Mouse (Mus musculus) stomach, embryonic 16.5 days (tissue): ENCODE measurements at regions not wholly inside any gene's neighbourhood (a gene's known extent, or its start where the extent isn't known, plus 50 kb on each side); places are given as distances from the start of the nearest gene placed in this dataset.
"Not testable (repeated sequence)": the region's sequence is repeated elsewhere in the genome, so short reads cannot be mapped to it uniquely, and the experiment has no call there.

ENCODE experiments used
- ATAC-seq: fragments of 200-750 bp; cut with Nextera tagmentation; 2 replicates; pipeline ENCODE4 v1.8.0; 2017; ENCODE audit warnings: moderate number of reproducible peaks, moderate TSS enrichment; ENCODE audit not compliant: insufficient read depth, low FRiP score
- H3K27ac ChIP-seq: fragments of 300-500 bp; sonication (generic); 2 replicates; pipeline ENCODE4 v1.5.1; 2014; ENCODE audit warnings: low read length
- H3K27me3 ChIP-seq: fragments of 300-500 bp; sonication (generic); 2 replicates; pipeline ENCODE4 v1.6.1; 2014; ENCODE audit warnings: low read length, control low read depth, mixed read lengths; ENCODE audit not compliant: control insufficient read depth, insufficient read depth
- H3K36me3 ChIP-seq: fragments of 300-500 bp; sonication (generic); 2 replicates; pipeline ENCODE4 v1.6.1; 2014; ENCODE audit warnings: low read length; ENCODE audit not compliant: control insufficient read depth, insufficient read depth
- H3K4me1 ChIP-seq: fragments of 300-500 bp; sonication (generic); 2 replicates; pipeline ENCODE4 v1.6.1; 2014; ENCODE audit warnings: low read length, control low read depth, mixed read lengths; ENCODE audit not compliant: control insufficient read depth, insufficient read depth
- H3K4me2 ChIP-seq: fragments of 300-500 bp; sonication (generic); 2 replicates; pipeline ENCODE4 v1.6.1; 2014; ENCODE audit warnings: low read depth, low read length, mixed read lengths
- H3K4me3 ChIP-seq: fragments of 300-500 bp; sonication (generic); replicated peaks from 2 replicates; pipeline ENCODE4 v1.5.1; 2014; ENCODE audit warnings: mild to moderate bottlenecking, low read length
- H3K9ac ChIP-seq: fragments of 300-500 bp; sonication (generic); 2 replicates; pipeline ENCODE4 v1.6.1; 2014; ENCODE audit warnings: low read length
- H3K9me3 ChIP-seq: fragments of 300-500 bp; sonication (generic); replicated peaks from 2 replicates; pipeline ENCODE4 v1.6.1; 2016; ENCODE audit warnings: low read length, control low read depth; ENCODE audit not compliant: control insufficient read depth
- WGBS: fragments of 180-500 bp; shearing (Covaris S2); extraction: QIAGEN DNeasy Blood & Tissue Kit; methylation state at CpG from one replicate; pipeline ENCODE4 v1.1.7; 2014; 5-methylcytosine and 5-hydroxymethylcytosine counted together

DNA sequence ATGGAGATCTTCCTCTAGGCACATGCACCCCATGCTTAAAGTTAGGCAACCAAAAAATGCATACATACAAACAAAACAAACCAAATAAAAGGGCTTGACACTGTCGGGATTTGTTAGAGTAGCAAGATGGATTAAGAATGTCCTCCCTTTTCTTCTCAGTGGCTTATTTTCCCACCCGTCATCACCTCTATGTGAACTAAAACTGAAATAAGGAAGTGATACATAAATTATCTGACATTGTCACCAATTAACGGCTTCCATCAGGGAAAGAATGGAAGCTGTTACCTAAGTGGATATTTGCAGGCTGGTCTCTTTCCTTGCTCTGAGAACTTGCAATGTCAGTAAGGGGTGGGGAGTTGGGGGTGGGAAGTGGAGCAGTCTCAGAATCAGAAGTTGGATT is 541.5 kb downstream of the Diaph3 start:
- Histone ChIP-seq H3K9ac (no peak overlapping the region), H3K9me3 (no peaks in the 10 kb centered on the region), H3K36me3 (no peaks in the 10 kb centered on the region), H3K27me3 (no peaks in the 10 kb centered on the region), H3K4me1 (no peaks in the 10 kb centered on the region), H3K27ac (no peak overlapping the region), H3K4me2 (no peak overlapping the region), H3K4me3 (no peak overlapping the region)
- 60% methylated on average over 3 of the region's 3 CpGs for WGBS
- ATAC-seq: no peak

DNA sequence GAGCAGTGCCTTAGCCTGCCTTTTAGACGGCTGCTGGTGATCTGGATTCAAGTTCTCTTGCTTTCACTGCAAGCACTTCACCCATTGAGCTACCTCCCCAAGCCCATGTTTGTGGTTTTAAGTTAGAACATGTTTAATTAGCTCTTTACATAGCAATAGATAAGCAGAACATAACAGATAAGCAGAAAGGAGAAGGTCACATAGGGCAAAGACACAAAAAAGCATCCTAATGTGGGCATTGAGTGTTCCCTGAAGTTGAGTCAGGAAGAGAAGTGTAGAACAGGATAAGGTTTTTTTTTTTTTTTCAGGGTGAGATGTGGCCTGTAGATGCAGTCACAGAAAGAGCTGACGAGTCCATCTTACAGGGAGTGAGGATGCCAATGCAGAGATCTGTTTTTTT is 552.5 kb downstream of the Diaph3 start:
- no peaks in the 10 kb centered on the region for H3K36me3 ChIP-seq
- no peaks in the 10 kb centered on the region for H3K27me3 ChIP-seq
- H3K9me3 ChIP-seq: no peaks in the 10 kb centered on the region
- no peak for ATAC-seq
- H3K4me2 ChIP-seq: no peak overlapping the region
- H3K9ac ChIP-seq: no peak overlapping the region
- WGBS: 77% methylated on average over 2 of the region's 2 CpGs
- H3K4me1 ChIP-seq: no peaks in the 10 kb centered on the region
- H3K4me3 ChIP-seq: no peak overlapping the region
- H3K27ac ChIP-seq: no peak overlapping the region

GRCm38 (mm10) chr14:86585959-86586358 is 555.1 kb downstream of the Diaph3 start:
- not testable (repeated sequence) for H3K9ac ChIP-seq, H3K27ac ChIP-seq, H3K4me1 ChIP-seq, ATAC-seq, H3K36me3 ChIP-seq, H3K27me3 ChIP-seq, H3K4me2 ChIP-seq, H3K4me3 ChIP-seq, H3K9me3 ChIP-seq
- 64% methylated on average over 5 of the region's 5 CpGs for WGBS

GRCm38 (mm10) chr14:86562728-86563127 is 578.3 kb downstream of the Diaph3 start:
- H3K36me3 ChIP-seq: no peaks in the 10 kb centered on the region
- WGBS: 46% methylated on average over 2 of the region's 2 CpGs
- ATAC-seq: no peak
- H3K9me3 ChIP-seq: no peaks in the 10 kb centered on the region
- no peaks in the 10 kb centered on the region for H3K4me1 ChIP-seq
- H3K27me3 ChIP-seq: no peaks in the 10 kb centered on the region
- H3K4me2 ChIP-seq: no peak overlapping the region
- H3K9ac ChIP-seq: no peak overlapping the region
- H3K4me3 ChIP-seq: no peak overlapping the region
- H3K27ac ChIP-seq: no peak overlapping the region

GRCm38 (mm10) chr14:86537992-86538391 is 603.0 kb downstream of the Diaph3 start:
- H3K36me3 ChIP-seq: no peaks in the 10 kb centered on the region
- ATAC-seq: no peak
- H3K27me3 ChIP-seq: no peaks in the 10 kb centered on the region
- H3K4me2 ChIP-seq: no peak overlapping the region
- H3K4me1 ChIP-seq: no peaks in the 10 kb centered on the region
- no peaks in the 10 kb centered on the region for H3K9me3 ChIP-seq
- no peak overlapping the region for H3K4me3 ChIP-seq
- H3K9ac ChIP-seq: no peak overlapping the region
- no peak overlapping the region for H3K27ac ChIP-seq
- WGBS: 80% methylated on average over 5 of the region's 5 CpGs

GRCm38 (mm10) chr14:86536341-86537027 is 604.6 kb downstream of the Diaph3 start:
- WGBS: 92% methylated on average over 1 of the region's 1 CpGs
- no peak overlapping the region for H3K9ac ChIP-seq

DNA sequence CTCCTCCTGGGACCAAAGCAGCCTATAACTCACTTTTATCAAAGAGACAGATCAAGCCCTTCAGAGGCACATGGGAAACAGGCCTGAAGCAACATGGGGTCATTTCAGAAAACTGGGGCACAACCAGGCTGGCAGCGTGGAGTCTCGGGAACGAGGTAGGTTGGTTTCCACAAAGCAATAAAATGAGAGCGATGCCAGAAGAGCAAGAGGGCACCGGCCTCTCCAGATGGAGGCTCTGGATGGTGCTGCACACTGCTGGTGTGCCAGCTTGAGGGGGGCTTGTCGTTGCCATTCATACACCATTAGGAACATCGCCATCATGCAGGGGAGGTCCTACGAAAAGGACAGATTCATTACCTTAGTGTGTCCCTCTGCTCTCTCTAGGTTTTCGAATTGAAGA is 630.6 kb downstream of the Diaph3 start:
- Histone ChIP-seq H3K4me1 (no peaks in the 10 kb centered on the region), H3K36me3 (no peaks in the 10 kb centered on the region), H3K9me3 (no peaks in the 10 kb centered on the region), H3K4me2 (no peak overlapping the region), H3K9ac (no peak overlapping the region), H3K27ac (no peak overlapping the region), H3K27me3 (no peaks in the 10 kb centered on the region), H3K4me3 (no peak overlapping the region)
- no peak for ATAC-seq
- 95% methylated on average over 9 of the region's 9 CpGs for WGBS

More at GRCm38 (mm10) chr14:86536341-86537027, 604.6 kb downstream of the Diaph3 start:
- Histone ChIP-seq H3K36me3 (no peaks in the 10 kb centered on the region), H3K4me2 (no peak overlapping the region), H3K4me1 (no peaks in the 10 kb centered on the region), H3K4me3 (no peak overlapping the region), H3K27me3 (no peaks in the 10 kb centered on the region), H3K27ac (no peak overlapping the region), H3K9me3 (no peaks in the 10 kb centered on the region)
- ATAC-seq: no peak

- no peak overlapping the region for H3K9ac ChIP-seq
- ATAC-seq: no peak
- H3K9me3 ChIP-seq: no peaks in the 10 kb centered on the region
- H3K4me3 ChIP-seq: no peak overlapping the region
- H3K27ac ChIP-seq: no peak overlapping the region
- no peaks in the 10 kb centered on the region for H3K36me3 ChIP-seq
- H3K4me2 ChIP-seq: no peak overlapping the region
- H3K27me3 ChIP-seq: no peaks in the 10 kb centered on the region
- no peaks in the 10 kb centered on the region for H3K4me1 ChIP-seq
- WGBS: 86% methylated on average over 6 of the region's 6 CpGs
Observed at GRCm38 (mm10) chr14:86509686-86510085, 631.3 kb downstream of the Diaph3 start.

GRCm38 (mm10) chr14:86506286-86506685 is 634.7 kb downstream of the Diaph3 start:
- Histone ChIP-seq H3K36me3 (no peaks in the 10 kb centered on the region), H3K4me2 (no peak overlapping the region), H3K27ac (no peak overlapping the region), H3K4me3 (no peak overlapping the region), H3K9ac (no peak overlapping the region), H3K27me3 (no peaks in the 10 kb centered on the region), H3K4me1 (no peaks in the 10 kb centered on the region), H3K9me3 (no peaks in the 10 kb centered on the region)
- ATAC-seq: no peak
- WGBS: 89% methylated on average over 6 of the region's 6 CpGs
